Mouse (Mus musculus) CD4-positive naive resting alpha-beta T cell, adult 57 days (primary cell): ENCODE results near the gene Fastkd3. TPM values are rescaled to one million over a fixed set of nuclear protein-coding genes. Genes with fewer than 3 reads are reported as not detected.

Experiments
- total RNA-seq: library from RNA; stranded (reverse); gene quantifications from one replicate; pipeline ENCODE4 v1.2.4, GENCODE M21; 2023

Gene Fastkd3
- total RNA-seq: 9.8 TPM

GRCm38 (mm10) chr13:68581747-68582516, at the start of gene Fastkd3, which contains the start of gene Mtrr:
Gene Fastkd3 (plus strand): TSS chr13:68582234.
Gene Mtrr (minus strand): TSS chr13:68582149.

DNA sequence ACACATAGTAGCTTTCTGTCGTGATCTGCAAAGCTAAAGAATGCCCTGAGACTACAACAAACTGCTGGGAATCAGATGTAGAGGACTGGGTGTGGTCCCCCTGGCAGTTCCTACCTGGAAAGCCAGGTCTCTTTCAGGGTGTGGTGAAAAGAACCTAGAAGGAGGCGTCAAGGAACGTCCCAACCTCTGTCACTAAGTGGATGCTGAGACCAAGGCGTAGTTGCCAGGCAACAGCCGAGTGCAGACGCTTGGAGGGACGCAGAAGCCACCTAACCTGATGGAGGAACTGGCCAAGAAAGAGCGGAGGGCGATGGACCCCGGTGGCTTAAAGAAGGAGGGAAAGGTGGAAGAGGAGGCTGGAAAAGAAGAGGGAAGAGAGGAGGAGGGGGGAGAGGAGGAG, 15.2 kb downstream of the Fastkd3 start, which contains the start of gene 1700001L19Rik:
Gene 1700001L19Rik (plus strand): TSS at position 223 of the 400 bp plus-strand sequence.

Other genes with a start within 250 kb of the Fastkd3 start
- gene Mtrr, start 85 bp upstream of the Fastkd3 start, total RNA-seq: 26.5 TPM
- gene 1700001L19Rik, start 15.2 kb downstream of the Fastkd3 start, total RNA-seq: not detected